9 mouse cellular contexts compared by ENCODE assay signal in the genomic region with DNA sequence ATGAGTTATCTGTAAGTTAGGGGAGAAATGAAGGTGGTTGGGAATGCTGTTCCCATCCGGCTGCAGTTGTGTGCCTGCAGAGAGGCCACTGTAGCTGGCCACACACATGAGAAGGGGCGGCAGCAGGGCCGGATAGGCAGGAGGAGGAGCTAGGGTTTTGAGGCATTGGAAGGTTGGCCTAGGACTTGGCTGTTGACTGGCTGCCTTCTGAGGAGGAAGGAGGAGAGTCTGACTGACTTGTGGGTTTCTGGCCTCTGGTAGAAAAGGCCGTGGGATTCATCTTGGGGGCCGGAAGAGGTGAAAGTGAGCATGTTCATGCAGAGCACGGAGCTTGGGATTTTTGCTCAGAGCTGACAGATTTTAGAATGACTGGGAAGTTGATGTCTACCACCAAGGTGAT. TPM values are rescaled to one million over a fixed set of nuclear protein-coding genes. Genes with fewer than 3 reads are reported as not detected.
DNase-seq lines count a peak whose midpoint lies in the region; ATAC-seq and TF ChIP-seq lines count a peak whose summit lies in the region.
"Had no signal": no experiment of that assay in that cellular context is flagged by ENCODE, and none has a peak within 500 bp of the region (broad histone marks: within the 10 kb centered on the region; RNA-seq: fewer than 3 reads in every experiment).

No protein-coding gene starts in this region.

- 45% methylated on average over 6 of the region's 6 CpGs for WGBS in heart, embryonic 12.5 days
- WGBS in heart, embryonic 13.5 days: 31% methylated on average over 6 of the region's 6 CpGs
- WGBS in stomach, embryonic 16.5 days: 58% methylated on average over 6 of the region's 6 CpGs
- WGBS in hindbrain, postnatal 0 days: 60% methylated on average over 6 of the region's 6 CpGs
- WGBS in forebrain, embryonic 16.5 days: 79% methylated on average over 6 of the region's 6 CpGs

- H3K27me3 ChIP-seq in heart, embryonic 12.5 days (replicated peaks): no peaks in the 10 kb centered on the region
- no peaks in the 10 kb centered on the region for H3K27me3 ChIP-seq in heart, embryonic 13.5 days (replicated peaks)
- H3K27me3 ChIP-seq in stomach, embryonic 16.5 days (ENCODE audit: control insufficient read depth, insufficient read depth, low read length): no peaks in the 10 kb centered on the region
- no peaks in the 10 kb centered on the region for H3K27me3 ChIP-seq in hindbrain, postnatal 0 days (ENCODE audit: insufficient read depth, low read length)
- H3K27me3 ChIP-seq in forebrain, embryonic 16.5 days (replicated peaks; ENCODE audit: control insufficient read depth, insufficient read depth, low read length): no peaks in the 10 kb centered on the region
- H3K27me3 ChIP-seq: neural tube, embryonic 13.5 days had no signal

- H3K27ac ChIP-seq in heart, embryonic 12.5 days (ENCODE audit: poor library complexity, severe bottlenecking): no peak overlapping the region
- peak overlapping the region; percentile 12; the same call in 1 of the 2 replicates for H3K27ac ChIP-seq in heart, embryonic 13.5 days (replicated peaks)
- no peak overlapping the region for H3K27ac ChIP-seq in stomach, embryonic 16.5 days (ENCODE audit: low read length)
- no peak overlapping the region for H3K27ac ChIP-seq in hindbrain, postnatal 0 days
- no peak overlapping the region for H3K27ac ChIP-seq in forebrain, embryonic 16.5 days (ENCODE audit: low read length)
- H3K27ac ChIP-seq: neural tube, embryonic 13.5 days had no signal

- no peaks in the 10 kb centered on the region for H3K9me3 ChIP-seq in heart, embryonic 12.5 days (replicated peaks)
- H3K9me3 ChIP-seq in heart, embryonic 13.5 days: no peaks in the 10 kb centered on the region
- H3K9me3 ChIP-seq in stomach, embryonic 16.5 days (replicated peaks; ENCODE audit: control insufficient read depth, low read length): no peaks in the 10 kb centered on the region
- H3K9me3 ChIP-seq in hindbrain, postnatal 0 days (ENCODE audit: low read length): no peaks in the 10 kb centered on the region
- no peaks in the 10 kb centered on the region for H3K9me3 ChIP-seq in forebrain, embryonic 16.5 days (ENCODE audit: control insufficient read depth, low read length)
- H3K9me3 ChIP-seq: neural tube, embryonic 13.5 days had no signal

- peak; percentile 98 for DNase-seq in heart, adult 11 months
- DNase-seq in kidney, postnatal 14 days: peak; percentile 51
- no peak for DNase-seq in hindbrain, postnatal 0 days (ENCODE audit: low spot score)

- H3K36me3 ChIP-seq in heart, embryonic 12.5 days: peaks cover 16% of the 10 kb centered on the region
- H3K36me3 ChIP-seq in heart, embryonic 13.5 days: peaks cover 27% of the 10 kb centered on the region
- H3K36me3 ChIP-seq in stomach, embryonic 16.5 days (ENCODE audit: control insufficient read depth, insufficient read depth, low read length): no peaks in the 10 kb centered on the region
- H3K36me3 ChIP-seq in hindbrain, postnatal 0 days (ENCODE audit: insufficient read depth, low read length): 0 out of 2 replicates have a peak, but pooled peaks cover 11% of the 10 kb centered on the region
- H3K36me3 ChIP-seq in forebrain, embryonic 16.5 days (ENCODE audit: control insufficient read depth, insufficient read depth): 0 out of 2 replicates have a peak, but pooled peaks cover 5% of the 10 kb centered on the region

- H3K4me1 ChIP-seq in heart, embryonic 12.5 days (replicated peaks): peaks cover 76% of the 10 kb centered on the region
- peaks cover 89% of the 10 kb centered on the region for H3K4me1 ChIP-seq in heart, embryonic 13.5 days
- H3K4me1 ChIP-seq in stomach, embryonic 16.5 days (ENCODE audit: control insufficient read depth, insufficient read depth, low read length): peaks cover 19% of the 10 kb centered on the region; the same call in 1 of the 2 replicates
- H3K4me1 ChIP-seq in hindbrain, postnatal 0 days (ENCODE audit: insufficient read depth, low read length): peaks cover 2% of the 10 kb centered on the region; the same call in 1 of the 2 replicates
- H3K4me1 ChIP-seq in forebrain, embryonic 16.5 days (replicated peaks; ENCODE audit: control insufficient read depth, insufficient read depth, low read length): peaks cover 24% of the 10 kb centered on the region

- H3K4me2 ChIP-seq in heart, embryonic 12.5 days: no peak overlapping the region
- peak overlapping the region; percentile 7; the same call in 1 of the 2 replicates for H3K4me2 ChIP-seq in heart, embryonic 13.5 days
- H3K4me2 ChIP-seq in stomach, embryonic 16.5 days (ENCODE audit: low read depth, low read length): no peak overlapping the region
- H3K4me2 ChIP-seq in hindbrain, postnatal 0 days (ENCODE audit: low read depth, low read length): no peak overlapping the region
- no peak overlapping the region for H3K4me2 ChIP-seq in forebrain, embryonic 16.5 days (ENCODE audit: low read length)
- H3K4me2 ChIP-seq: neural tube, embryonic 13.5 days had no signal

- no peak for ATAC-seq in heart, embryonic 12.5 days (ENCODE audit: insufficient number of reproducible peaks, low FRiP score)
- no peak for ATAC-seq in heart, embryonic 13.5 days (ENCODE audit: extremely low read depth, insufficient number of reproducible peaks, low FRiP score, low TSS enrichment)
- ATAC-seq in stomach, embryonic 16.5 days (ENCODE audit: insufficient read depth, low FRiP score): 0 out of 2 replicates have a peak, but pooled peaks have one; percentile 14
- ATAC-seq in cerebellum, adult (ENCODE audit: insufficient number of reproducible peaks, low FRiP score, low TSS enrichment): no peak
- ATAC-seq in hindbrain, postnatal 0 days: no peak
- ATAC-seq in forebrain, embryonic 16.5 days: no peak

- H3K4me3 ChIP-seq in heart, embryonic 12.5 days: no peak overlapping the region
- H3K4me3 ChIP-seq in heart, embryonic 13.5 days: no peak overlapping the region
- H3K4me3 ChIP-seq in stomach, embryonic 16.5 days (replicated peaks; ENCODE audit: low read length): no peak overlapping the region
- H3K4me3 ChIP-seq in hindbrain, postnatal 0 days (ENCODE audit: low read length): no peak overlapping the region
- H3K4me3 ChIP-seq in forebrain, embryonic 16.5 days (replicated peaks; ENCODE audit: low read length): no peak overlapping the region
- H3K4me3 ChIP-seq: neural tube, embryonic 13.5 days had no signal

- H3K9ac ChIP-seq in heart, embryonic 12.5 days: no peak overlapping the region
- H3K9ac ChIP-seq in heart, embryonic 13.5 days: 0 out of 2 replicates have a peak overlapping the region, but pooled peaks have one; percentile 33
- H3K9ac ChIP-seq in stomach, embryonic 16.5 days (ENCODE audit: low read length): 0 out of 2 replicates have a peak overlapping the region, but pooled peaks have one; percentile 22
- no peak overlapping the region for H3K9ac ChIP-seq in hindbrain, postnatal 0 days (replicated peaks; ENCODE audit: low read length)
- H3K9ac ChIP-seq in forebrain, embryonic 16.5 days (replicated peaks; ENCODE audit: low read depth, low read length): no peak overlapping the region
- H3K9ac ChIP-seq: neural tube, embryonic 13.5 days had no signal

- no peak for TF ChIP-seq CTCF in hindbrain, postnatal 0 days (IDR thresholded peaks at IDR 0.05; ENCODE audit: low read depth)

RNA-seq across cellular contexts. Expression of gene Jade1, which starts 32.1 kb away (rescaled TPM):
- polyA plus RNA-seq in heart, embryonic 12.5 days (2016; fragmentation: Nextera tagmentation; extraction: Ambion mirVana): 17.4 and 19.3 TPM in 2 replicates
- 12.4 and 13.5 TPM in 2 replicates for polyA plus RNA-seq in heart, embryonic 13.5 days (2015; fragmentation: Nextera tagmentation; extraction: Ambion mirVana)
- polyA plus RNA-seq in stomach, embryonic 16.5 days (2015; fragmentation: Nextera tagmentation; extraction: Ambion mirVana): 11.5 and 11.6 TPM in 2 replicates
- 19.1 and 33.4 TPM in 2 replicates for total RNA-seq in hindbrain, postnatal 0 days (2014; rRNA removed)
- 18.0 and 18.7 TPM in 2 replicates for polyA plus RNA-seq in hindbrain, postnatal 0 days (2015; fragmentation: Nextera tagmentation; extraction: Ambion mirVana)
- polyA plus RNA-seq in forebrain, embryonic 16.5 days (2015; fragmentation: Nextera tagmentation; extraction: Ambion mirVana): 20.7 and 23.6 TPM in 2 replicates

Comparison
In these comparisons a context has a peak if more than half of its experiments do, and no peak if none do; other contexts are left out.
1. H3K9ac ChIP-seq: peak in heart, embryonic 13.5 days (single experiment) and stomach, embryonic 16.5 days (single experiment); none in heart, embryonic 12.5 days (single experiment), hindbrain, postnatal 0 days (single experiment) and forebrain, embryonic 16.5 days (single experiment).